8 mouse cellular contexts compared by ENCODE assay signal in genomic region chr17:78912861-78913281, GRCm38 (mm10). TPM values are rescaled to one million over a fixed set of nuclear protein-coding genes. Genes with fewer than 3 reads are reported as not detected.
DNase-seq lines count a peak whose midpoint lies in the region; ATAC-seq and TF ChIP-seq lines count a peak whose summit lies in the region.

No protein-coding gene starts in this region.

- no peak overlapping the region for H3ac ChIP-seq in myocyte (ENCODE audit: control insufficient read depth, insufficient read length)

- peak overlapping the region; percentile 37 for H3K4me3 ChIP-seq in lung, adult 2 months (replicated peaks; ENCODE audit: extremely low read depth, low read depth, low read length)
- peak overlapping the region; percentile 37 for H3K4me3 ChIP-seq in forebrain, embryonic 12.5 days (replicated peaks)
- peak overlapping the region; percentile 35 for H3K4me3 ChIP-seq in limb, embryonic 13.5 days
- no peak overlapping the region for H3K4me3 ChIP-seq in myocyte

- peak; percentile 67 for ATAC-seq in forebrain, embryonic 12.5 days (ENCODE audit: low FRiP score)
- ATAC-seq in limb, embryonic 13.5 days (ENCODE audit: low FRiP score, low read depth), result no peak
- no peak for ATAC-seq in megakaryocyte, adult 5-6 weeks (ENCODE audit: poor library complexity, severe bottlenecking)

- WGBS in lung, adult 2 months, result 20% methylated on average over 6 of the region's 6 CpGs
- WGBS in forebrain, embryonic 12.5 days, result 35% methylated on average over 6 of the region's 6 CpGs
- 30% methylated on average over 6 of the region's 6 CpGs for WGBS in limb, embryonic 13.5 days

- peak overlapping the region; percentile 47 for H3K4me2 ChIP-seq in forebrain, embryonic 12.5 days
- peak overlapping the region; percentile 55 for H3K4me2 ChIP-seq in limb, embryonic 13.5 days (replicated peaks)
- peak overlapping the region; percentile 39 for H3K4me2 ChIP-seq in myocyte (ENCODE audit: low read depth)

- no peak overlapping the region for H3K27ac ChIP-seq in forebrain, embryonic 12.5 days
- no peak overlapping the region for H3K27ac ChIP-seq in limb, embryonic 13.5 days

- DNase-seq in lung, adult 2 months, result no peak
- DNase-seq in lung, postnatal 25 days (ENCODE audit: low spot score), result no peak
- DNase-seq in cerebellum, adult 11-12 months, result peak; percentile 23
- DNase-seq in gastrocnemius, postnatal 4 days (ENCODE audit: low spot score in 2 of 2), result no peak

- TF ChIP-seq POLR2A in lung, adult 2 months (IDR thresholded peaks at IDR 0.05; ENCODE audit: borderline replicate concordance, extremely low read depth, low read depth, low read length), result no peak
- no peak for TF ChIP-seq POLR2A in myocyte (IDR thresholded peaks at IDR 0.05; ENCODE audit: insufficient read length, low read depth)

- H3K9me3 ChIP-seq in forebrain, embryonic 12.5 days, result no peaks in the 10 kb centered on the region
- H3K9me3 ChIP-seq in limb, embryonic 13.5 days, result no peaks in the 10 kb centered on the region

- no peaks in the 10 kb centered on the region for H3K36me3 ChIP-seq in forebrain, embryonic 12.5 days (replicated peaks)
- no peaks in the 10 kb centered on the region for H3K36me3 ChIP-seq in limb, embryonic 13.5 days
- no peaks in the 10 kb centered on the region for H3K36me3 ChIP-seq in myocyte (ENCODE audit: control insufficient read depth, insufficient read depth)

- no peaks in the 10 kb centered on the region; the same call in 1 of the 2 replicates for H3K27me3 ChIP-seq in forebrain, embryonic 12.5 days
- H3K27me3 ChIP-seq in limb, embryonic 13.5 days, result 0 out of 2 replicates have a peak, but pooled peaks cover 3% of the 10 kb centered on the region
- H3K27me3 ChIP-seq in myocyte (ENCODE audit: control insufficient read depth, insufficient read depth, insufficient read length), result no peaks in the 10 kb centered on the region

- no peak for TF ChIP-seq CTCF in lung, adult 2 months (IDR thresholded peaks at IDR 0.05; ENCODE audit: insufficient read depth, low read length)

- H3K79me2 ChIP-seq in myocyte (ENCODE audit: control insufficient read depth, insufficient read depth), result no peaks in the 10 kb centered on the region

- H3K4me1 ChIP-seq in lung, adult 2 months (ENCODE audit: control insufficient read depth, insufficient read depth, low read length), result peaks cover 10% of the 10 kb centered on the region
- peaks cover 16% of the 10 kb centered on the region for H3K4me1 ChIP-seq in forebrain, embryonic 12.5 days
- H3K4me1 ChIP-seq in limb, embryonic 13.5 days, result peaks cover 14% of the 10 kb centered on the region

- H3K9ac ChIP-seq in forebrain, embryonic 12.5 days, result no peak overlapping the region
- no peak overlapping the region for H3K9ac ChIP-seq in limb, embryonic 13.5 days

TF ChIP-seq in myocyte, 11 proteins besides CTCF, POLR2A, EP300 and RAD21:
- TF ChIP-seq USF1 (IDR thresholded peaks at IDR 0.05; ENCODE audit: low read depth) (no peak), SRF (IDR thresholded peaks at IDR 0.05; ENCODE audit: control insufficient read depth, insufficient read length, low read depth) (no peak), CEBPB (IDR thresholded peaks at IDR 0.05; ENCODE audit: insufficient read depth, poor library complexity, severe bottlenecking) (no peak), MYOG (IDR thresholded peaks at IDR 0.05; ENCODE audit: control insufficient read depth in 1 of 3, insufficient read depth in 1 of 3, insufficient read length in 2 of 3, low read depth in 2 of 3) (no peak), TCF3 (IDR thresholded peaks at IDR 0.05; ENCODE audit: insufficient read length, low read depth) (no peak), MYOD1 (IDR thresholded peaks at IDR 0.05; ENCODE audit: control insufficient read depth in 1 of 3, insufficient read length in 2 of 3, low read depth in 2 of 3) (no peak), REST (IDR thresholded peaks at IDR 0.05; ENCODE audit: insufficient read depth, insufficient read length) (no peak), POLR2AphosphoS2 (IDR thresholded peaks at IDR 0.05; ENCODE audit: insufficient read length, low read depth) (no peak), E2F4 (IDR thresholded peaks at IDR 0.05; ENCODE audit: insufficient read depth) (no peak)

RNA-seq across cellular contexts. Expression of gene Cebpzos, which starts 3.4 kb away (rescaled TPM):
- 4.0 and 7.4 TPM in 2 replicates for polyA plus RNA-seq in lung, adult 2 months (2012; rRNA removed)
- 109 and 112 TPM in 2 replicates for polyA plus RNA-seq in forebrain, embryonic 12.5 days (2016; fragmentation: Nextera tagmentation; extraction: Ambion mirVana)
- 94.3 and 99.8 TPM in 2 replicates for polyA plus RNA-seq in limb, embryonic 13.5 days (2015; fragmentation: Nextera tagmentation; extraction: Ambion mirVana)
- polyA plus RNA-seq in myocyte (2012; fragmentation: generic; extraction: Trizol), result 25.3 TPM
- total RNA-seq in gastrocnemius, postnatal 4 days (2021), result 10 to 100 TPM; 45.3 to 60.5 TPM
- 28.2 and 36.8 TPM in 2 replicates for total RNA-seq in megakaryocyte, adult 5-6 weeks (2015)
- 36.5 and 56.0 TPM in 2 replicates for total RNA-seq in megakaryocyte, adult 5-6 weeks (2017)

RNA-seq across cellular contexts. Expression of gene Sult6b1, which starts 6.1 kb away (rescaled TPM):
- not detected in 2 replicates for polyA plus RNA-seq in lung, adult 2 months (2012; rRNA removed)
- polyA plus RNA-seq in forebrain, embryonic 12.5 days (2016; fragmentation: Nextera tagmentation; extraction: Ambion mirVana), result 0.18 TPM in 1 of 2 replicates, not detected in the other
- polyA plus RNA-seq in limb, embryonic 13.5 days (2015; fragmentation: Nextera tagmentation; extraction: Ambion mirVana), result not detected in 2 replicates
- 0.06 TPM for polyA plus RNA-seq in myocyte (2012; fragmentation: generic; extraction: Trizol)
- total RNA-seq in gastrocnemius, postnatal 4 days (2021), result not detected
- total RNA-seq in megakaryocyte, adult 5-6 weeks (2015), result not detected in 2 replicates
- total RNA-seq in megakaryocyte, adult 5-6 weeks (2017), result 1.4 TPM in 1 of 2 replicates, not detected in the other

RNA-seq across cellular contexts. Expression of gene Cebpz, which starts 24.0 kb away (rescaled TPM):
- 3.2 and 6.0 TPM in 2 replicates for polyA plus RNA-seq in lung, adult 2 months (2012; rRNA removed)
- 69.2 and 76.0 TPM in 2 replicates for polyA plus RNA-seq in forebrain, embryonic 12.5 days (2016; fragmentation: Nextera tagmentation; extraction: Ambion mirVana)
- 65.5 and 68.1 TPM in 2 replicates for polyA plus RNA-seq in limb, embryonic 13.5 days (2015; fragmentation: Nextera tagmentation; extraction: Ambion mirVana)
- polyA plus RNA-seq in myocyte (2012; fragmentation: generic; extraction: Trizol), result 9.7 TPM
- total RNA-seq in gastrocnemius, postnatal 4 days (2021), result 10 to 100 TPM; 25.4 to 28.2 TPM
- total RNA-seq in megakaryocyte, adult 5-6 weeks (2015), result 32.9 and 40.2 TPM in 2 replicates
- total RNA-seq in megakaryocyte, adult 5-6 weeks (2017), result 101 and 115 TPM in 2 replicates

RNA-seq across cellular contexts. Expression of gene Ndufaf7, which starts 24.1 kb away (rescaled TPM):
- 4.9 and 9.2 TPM in 2 replicates for polyA plus RNA-seq in lung, adult 2 months (2012; rRNA removed)
- 46.3 and 55.6 TPM in 2 replicates for polyA plus RNA-seq in forebrain, embryonic 12.5 days (2016; fragmentation: Nextera tagmentation; extraction: Ambion mirVana)
- polyA plus RNA-seq in limb, embryonic 13.5 days (2015; fragmentation: Nextera tagmentation; extraction: Ambion mirVana), result 60.0 and 61.6 TPM in 2 replicates
- polyA plus RNA-seq in myocyte (2012; fragmentation: generic; extraction: Trizol), result 17.9 TPM
- 10 to 100 TPM; 29.5 to 33.5 TPM for total RNA-seq in gastrocnemius, postnatal 4 days (2021)
- total RNA-seq in megakaryocyte, adult 5-6 weeks (2015), result 61.6 and 64.7 TPM in 2 replicates
- 40.6 and 54.7 TPM in 2 replicates for total RNA-seq in megakaryocyte, adult 5-6 weeks (2017)

RNA-seq across cellular contexts. Expression of gene Eif2ak2, which starts 30.5 kb away (rescaled TPM):
- polyA plus RNA-seq in lung, adult 2 months (2012; rRNA removed), result 3.9 and 7.5 TPM in 2 replicates
- polyA plus RNA-seq in forebrain, embryonic 12.5 days (2016; fragmentation: Nextera tagmentation; extraction: Ambion mirVana), result 6.5 and 7.4 TPM in 2 replicates
- polyA plus RNA-seq in limb, embryonic 13.5 days (2015; fragmentation: Nextera tagmentation; extraction: Ambion mirVana), result 13.5 and 16.0 TPM in 2 replicates
- 1.9 TPM for polyA plus RNA-seq in myocyte (2012; fragmentation: generic; extraction: Trizol)
- 10 to 100 TPM; 10.1 to 14.7 TPM for total RNA-seq in gastrocnemius, postnatal 4 days (2021)
- 22.9 and 27.2 TPM in 2 replicates for total RNA-seq in megakaryocyte, adult 5-6 weeks (2015)
- total RNA-seq in megakaryocyte, adult 5-6 weeks (2017), result 48.4 and 58.0 TPM in 2 replicates
